Mouse (Mus musculus) MEL (cell line): ENCODE measurements at regions not wholly inside any gene's neighbourhood (a gene's known extent, or its start where the extent isn't known, plus 50 kb on each side); places are given as distances from the start of the nearest gene placed in this dataset.

Experiments
- DNase-seq: peaks from one replicate; pipeline ENCODE4 v3.0.0; 2011; ENCODE audit warnings: low read depth, low spot score
- H3K27ac ChIP-seq: 2 replicates; pipeline ENCODE4 v1.5.1; 2012; ENCODE audit warnings: low read depth, mild to moderate bottlenecking, control low read depth, low read length, moderate library complexity; ENCODE audit not compliant: control insufficient read depth
- H3K27me3 ChIP-seq, 2 experiments: fragments of 150-350 bp in 1 of 2; sonication (generic) in 1 of 2; 2 replicates each; pipeline ENCODE4 v1.6.1; 2012; ENCODE audit warnings: low read length in 2 of 2, mild to moderate bottlenecking in 2 of 2, improper control_type of control experiment in 1 of 2, moderate library complexity in 1 of 2; ENCODE audit not compliant: insufficient read depth in 2 of 2, control insufficient read depth in 1 of 2
- H3K36me3 ChIP-seq, 2 experiments: 2 replicates each; pipeline ENCODE4 v1.6.1; 2012 to 2014; ENCODE audit warnings: low read length in 2 of 2, improper control_type of control experiment in 1 of 2, inconsistent platforms in 1 of 2, mild to moderate bottlenecking in 1 of 2; ENCODE audit not compliant: insufficient read depth in 2 of 2, control insufficient read depth in 1 of 2
- H3K4me1 ChIP-seq, 2 experiments: fragments of 150-350 bp in 1 of 2; sonication (generic) in 1 of 2; 2 replicates each; pipeline ENCODE4 v1.6.1; 2012; ENCODE audit warnings: low read length in 2 of 2, improper control_type of control experiment in 1 of 2, mild to moderate bottlenecking in 1 of 2; ENCODE audit not compliant: insufficient read depth in 2 of 2, control insufficient read depth in 1 of 2
- H3K4me3 ChIP-seq, 2 experiments: fragments of 150-350 bp in 1 of 2; sonication (generic) in 1 of 2; 2 replicates each; pipeline ENCODE4 v1.5.1; 2012; ENCODE audit warnings: low read depth in 2 of 2, low read length in 2 of 2, mild to moderate bottlenecking in 2 of 2, moderate library complexity in 2 of 2, control low read depth in 1 of 2, improper control_type of control experiment in 1 of 2; ENCODE audit not compliant: control insufficient read depth in 1 of 2, insufficient read depth in 1 of 2
- H3K79me2 ChIP-seq: 2 replicates; pipeline ENCODE4 v1.6.1; 2012; ENCODE audit warnings: mild to moderate bottlenecking, low read length, moderate library complexity; ENCODE audit not compliant: control insufficient read depth, poor library complexity, insufficient read depth
- H3K9ac ChIP-seq: 2 replicates; pipeline ENCODE4 v1.6.1; 2012; ENCODE audit warnings: low read depth, mild to moderate bottlenecking, control low read depth, low read length, moderate library complexity; ENCODE audit not compliant: control insufficient read depth, poor library complexity, severe bottlenecking
- H3K9me3 ChIP-seq: fragments of 150-350 bp; sonication (generic); replicated peaks from 2 replicates; pipeline ENCODE4 v1.6.1; 2012; ENCODE audit warnings: mild to moderate bottlenecking, low read length, improper control_type of control experiment, moderate library complexity; ENCODE audit not compliant: insufficient read depth
- CTCF ChIP-seq, 3 experiments: IDR thresholded peaks in 2 of 3; conservative IDR thresholded peaks in 1 of 3; 2 replicates each; pipeline ENCODE4 v1.5.1; 2011 to 2012; ENCODE audit warnings: low read length in 3 of 3, low read depth in 2 of 3, mild to moderate bottlenecking in 2 of 3, improper control_type of control experiment in 1 of 3, inconsistent platforms in 1 of 3, mixed read lengths in 1 of 3, moderate library complexity in 1 of 3; ENCODE audit not compliant: control insufficient read depth in 1 of 3, insufficient read depth in 1 of 3, poor library complexity in 1 of 3, severe bottlenecking in 1 of 3
- ELF1 ChIP-seq: IDR thresholded peaks from 2 replicates; pipeline ENCODE4 v1.6.1; 2014; ENCODE audit warnings: low read depth, mild to moderate bottlenecking, inconsistent platforms, low read length, improper control_type of control experiment, moderate library complexity
- EP300 ChIP-seq, 2 experiments: IDR thresholded peaks; 2 replicates each; pipeline ENCODE4 v1.6.1; 2011; ENCODE audit warnings: improper control_type of control experiment in 2 of 2, low read length in 2 of 2, low read depth in 1 of 2, mild to moderate bottlenecking in 1 of 2
- ETS1 ChIP-seq: IDR thresholded peaks from 2 replicates; pipeline ENCODE4 v1.6.1; 2012; ENCODE audit warnings: low read depth, mild to moderate bottlenecking, inconsistent platforms, low read length, improper control_type of control experiment, moderate library complexity
- MAZ ChIP-seq: IDR thresholded peaks from 2 replicates; pipeline ENCODE4 v1.6.1; 2012; ENCODE audit warnings: low read depth, mild to moderate bottlenecking, inconsistent platforms, low read length, improper control_type of control experiment
- MEF2A ChIP-seq: IDR thresholded peaks from 2 replicates; pipeline ENCODE4 v1.6.1; 2014; ENCODE audit warnings: low read depth, mild to moderate bottlenecking, inconsistent platforms, low read length, improper control_type of control experiment; ENCODE audit not compliant: poor library complexity, insufficient replicate concordance, severe bottlenecking; ENCODE audit errors: extremely low read depth
- MYC ChIP-seq: IDR thresholded peaks from 2 replicates; pipeline ENCODE4 v1.6.1; 2011; ENCODE audit warnings: low read depth, mild to moderate bottlenecking, low read length, improper control_type of control experiment, moderate library complexity
- NELFE ChIP-seq: IDR thresholded peaks from 2 replicates; pipeline ENCODE4 v1.6.1; 2011; ENCODE audit warnings: low read depth, low read length, improper control_type of control experiment
- NRF1 ChIP-seq: IDR thresholded peaks from 2 replicates; pipeline ENCODE4 v1.6.1; 2014; ENCODE audit warnings: low read depth, mild to moderate bottlenecking, inconsistent platforms, low read length, improper control_type of control experiment, moderate library complexity; ENCODE audit not compliant: poor library complexity, insufficient read depth, severe bottlenecking
- SMC3 ChIP-seq: IDR thresholded peaks from 2 replicates; pipeline ENCODE4 v1.6.1; 2011; ENCODE audit warnings: low read depth, low read length, improper control_type of control experiment
- TBP ChIP-seq: IDR thresholded peaks from 2 replicates; pipeline ENCODE4 v1.8.0; 2011; ENCODE audit warnings: low read depth, low read length, improper control_type of control experiment
- TCF12 ChIP-seq: IDR thresholded peaks from 2 replicates; pipeline ENCODE4 v1.6.1; 2014; ENCODE audit warnings: low read depth, mild to moderate bottlenecking, inconsistent platforms, low read length, improper control_type of control experiment, moderate library complexity
- UBTF ChIP-seq: IDR thresholded peaks from 2 replicates; pipeline ENCODE4 v1.6.1; 2012; ENCODE audit warnings: low read depth, mild to moderate bottlenecking, inconsistent platforms, low read length, improper control_type of control experiment, moderate library complexity, borderline replicate concordance; ENCODE audit not compliant: insufficient read depth
- USF1 ChIP-seq: IDR thresholded peaks from 2 replicates; pipeline ENCODE4 v1.6.1; 2014; ENCODE audit warnings: low read depth, mild to moderate bottlenecking, inconsistent platforms, low read length, improper control_type of control experiment, moderate library complexity
- ZC3H11A ChIP-seq: IDR thresholded peaks from 2 replicates; pipeline ENCODE4 v1.6.1; 2012; ENCODE audit warnings: low read depth, mild to moderate bottlenecking, inconsistent platforms, low read length, improper control_type of control experiment
- ZMIZ1 ChIP-seq: IDR thresholded peaks from 2 replicates; pipeline ENCODE4 v1.6.1; 2012; ENCODE audit warnings: low read depth, mild to moderate bottlenecking, inconsistent platforms, low read length, improper control_type of control experiment, moderate library complexity
- ZNF384 ChIP-seq: IDR thresholded peaks from 2 replicates; pipeline ENCODE4 v1.6.1; 2012; ENCODE audit warnings: low read depth, mild to moderate bottlenecking, inconsistent platforms, low read length, improper control_type of control experiment

GRCm38 (mm10) chr13:101235110-101235509, 401.9 kb upstream of the Slc30a5 start:
- TF ChIP-seq USF1, result no peak
- TF ChIP-seq ZNF384, result no peak
- TF ChIP-seq, all 39 proteins: peak for 0
- Histone ChIP-seq H3K9ac (no peak overlapping the region), H3K4me1 (peaks cover 5% of the 10 kb centered on the region in 2 experiments), H3K79me2 (no peaks in the 10 kb centered on the region), H3K27me3 (no peaks in the 10 kb centered on the region), H3K9me3 (no peaks in the 10 kb centered on the region), H3K27ac (no peak overlapping the region), H3K36me3 (no peaks in the 10 kb centered on the region; a peak in 2 of 4 replicates), H3K4me3 (no peak overlapping the region)
- no peak for DNase-seq

DNA sequence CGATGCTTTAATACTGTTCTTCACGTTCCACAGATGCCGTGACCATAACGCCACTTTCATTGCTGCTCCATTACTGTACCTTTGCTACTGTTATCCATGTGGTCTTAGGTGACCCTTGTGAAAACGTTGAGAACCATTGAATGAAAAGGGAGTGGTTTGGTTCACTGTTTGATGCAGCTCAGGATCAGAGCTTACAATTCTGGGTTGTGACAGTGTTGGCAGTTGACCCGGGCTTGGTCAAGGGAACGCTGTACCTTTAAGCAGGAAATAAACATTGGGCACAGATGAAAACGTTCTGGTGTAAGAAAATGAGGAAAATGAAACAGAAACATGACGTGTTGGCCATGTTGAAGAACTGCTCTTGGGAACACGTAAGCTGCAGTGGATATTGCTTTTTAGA, 401.3 kb upstream of the Slc30a5 start:
- Histone ChIP-seq H3K79me2 (no peaks in the 10 kb centered on the region), H3K36me3 (no peaks in the 10 kb centered on the region; a peak in 2 of 4 replicates), H3K27me3 (no peaks in the 10 kb centered on the region), H3K4me3 (no peak overlapping the region), H3K9me3 (no peaks in the 10 kb centered on the region), H3K4me1 (peaks cover 5% of the 10 kb centered on the region in 2 experiments), H3K9ac (no peak overlapping the region), H3K27ac (no peak overlapping the region)
- no peak for DNase-seq
- TF ChIP-seq SMC3 (no peak), MEF2A (no peak), MAZ (no peak), ZMIZ1 (no peak), MYC (no peak), NRF1 (no peak), NELFE (no peak)

DNA sequence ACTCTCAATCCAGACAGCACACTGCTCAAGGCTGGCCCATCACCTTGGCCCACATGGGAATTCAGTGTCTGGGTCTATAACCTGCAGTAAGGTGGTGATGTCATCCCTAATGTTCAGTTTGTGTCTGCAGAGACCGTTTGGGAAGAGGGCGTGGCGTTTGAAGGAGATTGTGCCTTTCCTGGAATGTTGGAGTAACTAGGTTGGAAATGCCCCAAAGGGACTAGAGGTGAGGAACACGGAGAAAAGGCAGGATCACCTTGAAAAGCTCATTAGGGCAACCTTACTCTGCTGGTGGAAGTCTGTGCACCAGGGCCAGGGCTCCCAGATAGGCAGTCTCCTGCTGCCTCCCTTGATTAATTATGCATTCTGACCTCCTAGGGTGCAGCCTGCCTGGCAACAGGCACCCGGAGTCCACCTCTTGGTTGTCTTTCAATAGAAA, 400.6 kb upstream of the Slc30a5 start:
- Histone ChIP-seq H3K27me3 (no peaks in the 10 kb centered on the region), H3K9ac (no peak overlapping the region), H3K79me2 (no peaks in the 10 kb centered on the region), H3K4me1 (peaks cover 5% of the 10 kb centered on the region in 2 experiments), H3K36me3 (no peaks in the 10 kb centered on the region; a peak in 2 of 4 replicates), H3K9me3 (no peaks in the 10 kb centered on the region), H3K27ac (no peak overlapping the region), H3K4me3 (no peak overlapping the region)
- DNase-seq, result no peak
- TF ChIP-seq ELF1 (no peak), CTCF (IDR thresholded peaks at IDR 0.05 in 2 of 3, conservative IDR thresholded peaks at IDR 0.05 in 1 of 3; ENCODE audit: control insufficient read depth in 1 of 3, insufficient read depth in 1 of 3, low read depth in 2 of 3, low read length in 3 of 3, poor library complexity in 1 of 3, severe bottlenecking in 1 of 3) (no peak), EP300 (IDR thresholded peaks at IDR 0.05; ENCODE audit: low read depth in 1 of 2, low read length in 2 of 2) (no peak), MAZ (no peak), ZMIZ1 (no peak), ZC3H11A (no peak), TCF12 (no peak), ZNF384 (no peak), TBP (no peak), UBTF (no peak), ETS1 (no peak)
